Mouse (Mus musculus) embryonic facial prominence, embryonic 13.5 days (tissue): ENCODE measurements around the gene Cfap97d2. TPM values are rescaled to one million over a fixed set of nuclear protein-coding genes. Genes with fewer than 3 reads are reported as not detected.
"Not testable (repeated sequence)": the region's sequence is repeated elsewhere in the genome, so short reads cannot be mapped to it uniquely, and the experiment has no call there.

Experiments
- ATAC-seq: fragments of 200-750 bp; cut with Nextera tagmentation; 2 replicates; pipeline ENCODE4 v1.8.0; 2017; ENCODE audit warnings: low read depth; ENCODE audit not compliant: insufficient number of reproducible peaks, insufficient read depth, low FRiP score, low TSS enrichment
- H3K27ac ChIP-seq: fragments of 300-500 bp; sonication (generic); 2 replicates; pipeline ENCODE4 v1.5.1; 2015; ENCODE audit warnings: moderate library complexity, mild to moderate bottlenecking, inconsistent platforms
- H3K27me3 ChIP-seq: fragments of 300-500 bp; sonication (generic); 2 replicates; pipeline ENCODE4 v1.6.1; 2015; ENCODE audit warnings: mild to moderate bottlenecking, inconsistent platforms
- H3K36me3 ChIP-seq: fragments of 300-500 bp; sonication (generic); 2 replicates; pipeline ENCODE4 v1.6.1; 2015; ENCODE audit warnings: mild to moderate bottlenecking, inconsistent platforms
- H3K4me1 ChIP-seq: fragments of 300-500 bp; sonication (generic); 2 replicates; pipeline ENCODE4 v1.6.1; 2015; ENCODE audit warnings: inconsistent platforms
- H3K4me2 ChIP-seq: fragments of 300-500 bp; sonication (generic); 2 replicates; pipeline ENCODE4 v1.6.1; 2015; ENCODE audit warnings: moderate library complexity, mild to moderate bottlenecking, inconsistent platforms
- H3K4me3 ChIP-seq: fragments of 300-500 bp; sonication (generic); 2 replicates; pipeline ENCODE4 v1.5.1; 2015; ENCODE audit warnings: mild to moderate bottlenecking, inconsistent platforms
- H3K9ac ChIP-seq: fragments of 300-500 bp; sonication (generic); 2 replicates; pipeline ENCODE4 v1.6.1; 2015; ENCODE audit warnings: mild to moderate bottlenecking, inconsistent platforms
- H3K9me3 ChIP-seq: fragments of 300-500 bp; sonication (generic); 2 replicates; pipeline ENCODE4 v1.6.1; 2016; ENCODE audit warnings: inconsistent platforms
- WGBS: fragments of 180-500 bp; shearing (Covaris S2); methylation state at CpG from one replicate; pipeline ENCODE4 v1.1.7; 2015; ENCODE audit warnings: mixed read lengths; 5-methylcytosine and 5-hydroxymethylcytosine counted together
- polyA plus RNA-seq: library from polyadenylated mRNA; unstranded; fragments of >200 nt; fragmentation: Nextera tagmentation; extraction: Ambion mirVana; gene quantifications from 2 replicates; pipeline ENCODE4 v1.2.1, GENCODE M21; 2015

Gene Cfap97d2
- polyA plus RNA-seq, 1 experiment from 2014 or later = 0.15 TPM

GRCm38 (mm10) chr8:13703756-13704155 lies 1.9 kb upstream of the Cfap97d2 start:
- Histone ChIP-seq H3K9ac (no peak overlapping the region), H3K4me2 (no peak overlapping the region), H3K9me3 (no peaks in the 10 kb centered on the region), H3K4me1 (peaks cover 7% of the 10 kb centered on the region), H3K27me3 (no peaks in the 10 kb centered on the region), H3K27ac (no peak overlapping the region), H3K36me3 (no peaks in the 10 kb centered on the region), H3K4me3 (no peak overlapping the region)
- 86% methylated on average over 6 of the region's 6 CpGs for WGBS
- no peak for ATAC-seq

DNA sequence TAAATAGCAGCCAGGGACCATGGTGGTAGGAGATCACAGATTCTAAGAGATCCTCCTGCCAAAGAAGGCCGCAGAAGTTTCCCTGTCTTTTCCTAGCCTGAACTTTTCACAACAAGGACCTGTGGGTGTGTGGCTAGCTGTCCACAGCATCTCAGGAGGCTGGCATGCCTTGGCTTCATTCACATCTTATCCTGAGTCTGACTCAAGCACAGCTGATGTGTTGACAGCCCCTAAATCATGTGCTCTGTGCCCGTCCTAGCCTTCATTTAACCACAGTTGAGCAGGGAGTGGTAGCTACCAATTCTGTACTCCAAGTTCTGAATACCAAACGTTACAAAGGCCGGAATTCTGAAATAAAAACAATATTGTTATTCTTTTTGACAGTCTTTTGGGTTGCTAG lies 1.4 kb upstream of the Cfap97d2 start:
- 85% methylated on average over 4 of the region's 4 CpGs for WGBS
- no peak overlapping the region for H3K4me3 ChIP-seq
- no peaks in the 10 kb centered on the region for H3K27me3 ChIP-seq
- no peak for ATAC-seq
- no peaks in the 10 kb centered on the region for H3K9me3 ChIP-seq
- H3K27ac ChIP-seq = no peak overlapping the region
- peaks cover 7% of the 10 kb centered on the region for H3K4me1 ChIP-seq
- H3K36me3 ChIP-seq = no peaks in the 10 kb centered on the region
- no peak overlapping the region for H3K9ac ChIP-seq
- H3K4me2 ChIP-seq = no peak overlapping the region

DNA sequence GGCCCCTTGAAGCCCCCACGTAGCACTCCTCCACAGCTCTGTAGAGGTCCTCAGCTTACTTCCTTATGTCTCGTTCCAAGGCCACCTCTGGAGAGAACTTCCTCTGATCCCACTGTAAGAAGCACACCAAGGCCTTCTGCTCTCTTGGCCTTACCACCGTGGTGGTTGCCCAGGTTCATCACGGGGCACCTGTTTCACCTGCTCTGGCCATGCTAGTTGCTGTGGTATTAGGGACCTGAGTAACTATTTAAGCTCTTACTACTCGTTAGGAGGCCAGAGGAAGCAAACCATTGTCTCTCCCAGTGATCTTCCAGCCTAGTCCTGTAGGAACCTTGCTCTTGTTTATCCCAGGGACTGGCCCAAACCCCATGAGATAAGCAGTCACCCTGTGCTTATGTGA lies 1.2 kb downstream of the Cfap97d2 start:
- Histone ChIP-seq H3K36me3 (no peaks in the 10 kb centered on the region), H3K27ac (no peak overlapping the region), H3K4me1 (peaks cover 7% of the 10 kb centered on the region), H3K9me3 (no peaks in the 10 kb centered on the region), H3K27me3 (no peaks in the 10 kb centered on the region), H3K4me2 (no peak overlapping the region), H3K4me3 (no peak overlapping the region), H3K9ac (no peak overlapping the region)
- WGBS = 83% methylated on average over 5 of the region's 5 CpGs
- no peak for ATAC-seq

DNA sequence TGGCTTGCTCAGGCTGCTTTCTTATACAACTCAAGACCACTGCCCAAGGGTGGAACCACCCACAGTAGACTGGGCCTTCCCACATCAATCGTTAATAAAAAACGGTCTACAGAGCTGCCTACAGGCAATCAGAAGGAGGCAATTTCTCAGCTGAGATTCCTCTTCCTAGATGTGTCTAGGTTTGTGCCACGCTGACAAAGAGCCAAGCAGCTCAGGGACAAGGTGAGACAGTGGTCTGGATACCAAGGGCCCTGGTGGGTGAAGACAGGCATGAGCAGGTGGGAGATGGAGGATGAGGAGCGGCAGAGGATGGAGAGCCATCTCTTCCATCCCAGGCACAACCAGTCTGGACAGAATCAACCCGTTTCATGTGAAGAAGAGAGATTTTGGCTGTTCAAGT lies 2.8 kb downstream of the Cfap97d2 start:
- Histone ChIP-seq H3K4me2 (no peak overlapping the region), H3K27ac (no peak overlapping the region), H3K36me3 (no peaks in the 10 kb centered on the region), H3K9me3 (no peaks in the 10 kb centered on the region), H3K9ac (no peak overlapping the region), H3K27me3 (no peaks in the 10 kb centered on the region), H3K4me3 (no peak overlapping the region), H3K4me1 (peaks cover 7% of the 10 kb centered on the region)
- ATAC-seq = no peak
- WGBS = 82% methylated on average over 5 of the region's 5 CpGs

DNA sequence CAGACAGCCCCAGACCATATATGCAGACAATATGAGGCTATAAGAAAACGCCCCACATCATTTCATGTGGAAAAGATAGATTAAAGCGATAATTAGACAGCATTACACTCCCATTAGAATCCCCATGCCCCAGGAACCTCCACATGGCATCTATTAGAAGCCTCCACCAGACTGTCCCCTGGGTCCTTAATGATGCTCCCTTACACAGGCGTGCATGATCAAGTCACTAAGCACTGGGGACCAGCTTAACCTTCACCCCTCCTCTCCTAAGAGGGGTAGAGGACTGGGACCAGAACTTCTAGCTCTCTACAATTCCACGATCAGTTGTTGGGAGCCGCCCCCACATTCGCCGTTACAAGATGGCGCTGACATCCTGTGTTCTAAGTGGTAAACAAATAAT lies 13.3 kb downstream of the Cfap97d2 start:
- no peak overlapping the region for H3K9ac ChIP-seq
- H3K4me1 ChIP-seq = no peaks in the 10 kb centered on the region
- no peak overlapping the region for H3K4me2 ChIP-seq
- no peaks in the 10 kb centered on the region for H3K9me3 ChIP-seq
- ATAC-seq = no peak
- no peaks in the 10 kb centered on the region for H3K27me3 ChIP-seq
- WGBS = 86% methylated on average over 8 of the region's 8 CpGs
- no peak overlapping the region for H3K4me3 ChIP-seq
- H3K36me3 ChIP-seq = no peaks in the 10 kb centered on the region
- H3K27ac ChIP-seq = no peak overlapping the region

DNA sequence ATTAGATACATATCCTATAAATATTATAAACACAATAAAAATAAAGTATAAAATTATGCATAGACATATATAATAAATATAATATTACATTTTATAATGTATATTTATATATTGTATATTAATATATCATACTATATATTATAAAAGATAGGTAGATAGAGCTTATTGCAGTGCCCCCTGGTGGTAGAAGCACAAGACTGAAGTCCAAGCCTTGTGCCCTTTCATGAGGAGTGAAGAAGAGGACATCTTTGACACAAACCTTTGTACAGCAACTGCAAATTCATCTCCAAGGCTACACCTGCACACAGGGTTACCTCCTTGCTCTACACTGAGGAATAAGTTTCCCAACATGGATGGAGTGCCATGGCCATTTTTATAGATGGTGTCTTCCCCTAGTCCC lies 20.0 kb downstream of the Cfap97d2 start:
- Histone ChIP-seq H3K4me1 (0 out of 2 replicates have a peak, but pooled peaks cover 5% of the 10 kb centered on the region), H3K9me3 (no peaks in the 10 kb centered on the region)

GRCm38 (mm10) chr8:13727469-13728094 lies 21.9 kb downstream of the Cfap97d2 start:
- H3K9ac ChIP-seq = no peak overlapping the region
- 41% methylated on average over 10 of the region's 10 CpGs for WGBS

More for the DNA sequence above, 20.0 kb downstream of the Cfap97d2 start:
- H3K36me3 ChIP-seq = no peaks in the 10 kb centered on the region
- H3K4me3 ChIP-seq = no peak overlapping the region
- no peak for ATAC-seq
- no peak overlapping the region for H3K9ac ChIP-seq
- H3K27ac ChIP-seq = no peak overlapping the region
- H3K4me2 ChIP-seq = no peak overlapping the region
- no peaks in the 10 kb centered on the region for H3K27me3 ChIP-seq

GRCm38 (mm10) chr8:13740323-13740770 lies 34.7 kb downstream of the Cfap97d2 start:
- 0 out of 2 replicates have a peak, but pooled peaks have one; percentile 62 for ATAC-seq
- no peak overlapping the region for H3K4me3 ChIP-seq
- H3K9me3 ChIP-seq = no peaks in the 10 kb centered on the region
- no peak overlapping the region for H3K4me2 ChIP-seq
- H3K27ac ChIP-seq = peak overlapping the region; percentile 48
- H3K4me1 ChIP-seq = no peaks in the 10 kb centered on the region; the same call in 1 of the 2 replicates
- no peak overlapping the region for H3K9ac ChIP-seq
- 21% methylated on average over 6 of the region's 6 CpGs for WGBS
- H3K36me3 ChIP-seq = no peaks in the 10 kb centered on the region
- no peaks in the 10 kb centered on the region for H3K27me3 ChIP-seq

More at GRCm38 (mm10) chr8:13727469-13728094, 21.9 kb downstream of the Cfap97d2 start:
- 0 out of 2 replicates have a peak, but pooled peaks cover 5% of the 10 kb centered on the region for H3K4me1 ChIP-seq
- H3K9me3 ChIP-seq = no peaks in the 10 kb centered on the region
- H3K4me2 ChIP-seq = no peak overlapping the region
- H3K27me3 ChIP-seq = no peaks in the 10 kb centered on the region
- no peak for ATAC-seq
- no peaks in the 10 kb centered on the region for H3K36me3 ChIP-seq
- H3K27ac ChIP-seq = no peak overlapping the region
- H3K4me3 ChIP-seq = no peak overlapping the region

DNA sequence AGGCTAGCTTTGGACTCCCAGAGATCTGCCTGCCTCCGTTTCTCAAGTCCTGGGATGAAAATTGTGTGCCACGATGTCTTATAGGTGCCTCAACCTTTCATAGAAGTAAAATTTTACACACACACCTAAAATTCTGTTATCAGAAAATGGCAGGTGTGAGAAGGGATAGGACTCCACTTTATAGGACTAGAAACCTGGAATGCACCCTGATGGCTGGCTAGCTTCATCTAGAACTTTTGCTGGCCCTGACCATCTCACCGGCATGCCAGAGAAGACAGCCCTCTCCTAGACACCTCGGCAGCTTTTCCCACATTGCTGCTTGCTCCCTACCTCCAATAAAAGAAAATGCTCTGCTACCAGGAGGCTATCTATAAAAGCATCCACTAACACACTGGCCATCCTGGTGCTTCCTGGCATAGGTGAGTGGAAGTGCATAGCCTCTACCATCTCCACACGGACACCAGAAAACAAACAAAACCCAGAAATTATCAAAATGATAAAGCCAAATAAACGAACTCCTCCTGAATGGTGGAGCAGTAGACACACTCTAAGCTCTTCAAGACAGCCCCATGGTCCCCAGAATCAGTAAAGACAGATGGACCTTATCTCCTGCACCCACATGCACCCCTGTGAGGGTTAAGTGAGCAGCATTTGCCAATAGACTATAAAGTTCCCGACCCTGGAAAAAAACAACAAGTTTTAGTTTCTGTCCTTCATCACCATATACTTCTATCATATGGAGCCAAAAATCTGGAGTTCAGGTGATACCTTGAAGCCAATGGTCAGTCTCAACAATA lies 35.3 kb downstream of the Cfap97d2 start:
- Histone ChIP-seq H3K4me2 (no peak overlapping the region), H3K36me3 (no peaks in the 10 kb centered on the region), H3K4me3 (no peak overlapping the region), H3K27ac (peak overlapping the region; percentile 48), H3K9ac (no peak overlapping the region), H3K27me3 (no peaks in the 10 kb centered on the region), H3K4me1 (no peaks in the 10 kb centered on the region; the same call in 1 of the 2 replicates), H3K9me3 (no peaks in the 10 kb centered on the region)
- ATAC-seq = no peak
- 80% methylated on average over 7 of the region's 7 CpGs for whole genome bisulfite sequencing

DNA sequence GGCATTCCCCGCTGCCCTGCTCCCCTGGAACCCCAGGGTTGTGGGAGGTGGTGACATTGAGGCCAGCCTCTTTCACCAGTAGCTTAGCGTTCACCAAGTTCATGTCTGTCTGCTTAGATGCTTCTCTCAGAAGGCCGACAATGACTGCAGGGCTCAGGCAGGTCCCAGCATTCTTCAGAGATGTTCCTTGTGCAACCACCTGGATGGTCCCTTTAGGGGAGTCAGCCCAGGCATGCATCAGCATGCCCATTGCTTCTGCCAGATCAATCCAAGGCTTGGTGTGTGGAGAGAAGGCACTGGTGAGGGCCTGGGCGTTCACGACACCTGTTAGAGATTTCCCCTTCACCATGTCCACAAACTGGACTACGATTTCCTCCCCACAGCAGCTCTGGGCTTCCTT lies 40.5 kb downstream of the Cfap97d2 start:
- not testable (repeated sequence) for H3K27ac ChIP-seq, H3K9ac ChIP-seq, ATAC-seq, H3K4me1 ChIP-seq, H3K36me3 ChIP-seq, H3K9me3 ChIP-seq, H3K4me2 ChIP-seq, H3K27me3 ChIP-seq, H3K4me3 ChIP-seq
- 81% methylated on average over 6 of the region's 6 CpGs for WGBS

- no peak overlapping the region for H3K4me3 ChIP-seq
- 27% methylated on average over 3 of the region's 3 CpGs for WGBS
- H3K27me3 ChIP-seq = no peaks in the 10 kb centered on the region
- no peaks in the 10 kb centered on the region for H3K9me3 ChIP-seq
- H3K9ac ChIP-seq = 0 out of 2 replicates have a peak overlapping the region, but pooled peaks have one; percentile 7
- ATAC-seq = no peak
- no peak overlapping the region for H3K27ac ChIP-seq
- no peaks in the 10 kb centered on the region for H3K4me1 ChIP-seq
- no peak overlapping the region for H3K4me2 ChIP-seq
- no peaks in the 10 kb centered on the region for H3K36me3 ChIP-seq
These were observed 41.9 kb downstream of the Cfap97d2 start for GRCm38 (mm10) chr8:13747626-13748025.

DNA sequence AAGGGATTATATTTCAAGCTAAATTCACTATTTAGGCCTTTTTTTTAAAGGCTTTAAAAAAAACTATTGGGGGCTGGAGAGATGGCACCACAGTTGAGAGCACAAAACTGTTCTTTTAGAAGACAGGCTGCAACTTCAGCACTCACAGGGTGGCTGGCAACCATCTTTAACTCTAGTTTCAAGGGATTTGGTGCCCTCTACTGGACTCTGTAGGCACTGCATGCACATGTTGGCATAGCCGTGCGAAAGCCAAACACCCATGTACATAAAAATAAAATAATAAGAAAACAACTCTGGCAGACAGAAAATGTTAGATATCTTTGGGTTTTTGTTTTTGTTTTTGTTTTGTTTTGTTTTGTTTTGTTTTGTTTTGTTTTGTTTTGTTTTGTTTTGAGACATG lies 48.0 kb downstream of the Cfap97d2 start:
- H3K9ac ChIP-seq = no peak overlapping the region
- H3K27me3 ChIP-seq = no peaks in the 10 kb centered on the region
- no peaks in the 10 kb centered on the region for H3K36me3 ChIP-seq
- H3K4me3 ChIP-seq = no peak overlapping the region
- no peak overlapping the region for H3K27ac ChIP-seq
- 31% methylated on average over 2 of the region's 2 CpGs for WGBS
- peaks cover 6% of the 10 kb centered on the region for H3K4me1 ChIP-seq
- H3K9me3 ChIP-seq = peaks cover 3% of the 10 kb centered on the region; the same call in 1 of the 2 replicates
- ATAC-seq = no peak
- no peak overlapping the region for H3K4me2 ChIP-seq
